Mouse (Mus musculus) limb, embryonic 13.5 days (tissue): ENCODE results near the gene Eef1a2. TPM values are rescaled to one million over a fixed set of nuclear protein-coding genes. Genes with fewer than 3 reads are reported as not detected.

ENCODE experiments used
- polyA plus RNA-seq: library from polyadenylated mRNA; unstranded; fragments of >200 nt; fragmentation: Nextera tagmentation; extraction: Ambion mirVana; gene quantifications from 2 replicates; pipeline ENCODE4 v1.2.1, GENCODE M21; 2015

Gene Eef1a2
- polyA plus RNA-seq, 1 experiment from 2014 or later: not detected

Other genes with a start within 250 kb of the Eef1a2 start
- 60.6 and 66.8 TPM in 2 replicates for gene Ythdf1, start 236.1 kb downstream of the Eef1a2 start, polyA plus RNA-seq
- not detected in 2 replicates for gene Birc7, start 228.0 kb downstream of the Eef1a2 start, polyA plus RNA-seq
- 7.7 and 10.6 TPM in 2 replicates for gene Nkain4, start 202.3 kb downstream of the Eef1a2 start, polyA plus RNA-seq
- gene Arfgap1, start 189.8 kb downstream of the Eef1a2 start, polyA plus RNA-seq: 143 and 156 TPM in 2 replicates
- gene Col20a1, start 170.5 kb downstream of the Eef1a2 start, polyA plus RNA-seq: 1.4 and 1.6 TPM in 2 replicates
- gene Chrna4, start 113.5 kb downstream of the Eef1a2 start, polyA plus RNA-seq: 1.7 and 2.4 TPM in 2 replicates
- 0.29 and 0.34 TPM in 2 replicates for gene Kcnq2, start 21.7 kb downstream of the Eef1a2 start, polyA plus RNA-seq
- gene Ppdpf, start 30.2 kb upstream of the Eef1a2 start, polyA plus RNA-seq: 352 and 375 TPM in 2 replicates
- not detected in 2 replicates for gene Ptk6, start 45.8 kb upstream of the Eef1a2 start, polyA plus RNA-seq
- 0.15 and 0.19 TPM in 2 replicates for gene Srms, start 56.2 kb upstream of the Eef1a2 start, polyA plus RNA-seq
- gene Fndc11, start 63.0 kb upstream of the Eef1a2 start, polyA plus RNA-seq: 0.17 and 0.42 TPM in 2 replicates
- 1.6 and 1.8 TPM in 2 replicates for gene Helz2, start 85.0 kb upstream of the Eef1a2 start, polyA plus RNA-seq
- 16.5 and 17.8 TPM in 2 replicates for gene Gmeb2, start 131.0 kb upstream of the Eef1a2 start, polyA plus RNA-seq
- gene Stmn3, start 157.5 kb upstream of the Eef1a2 start, polyA plus RNA-seq: 0.84 and 3.3 TPM in 2 replicates
- gene Rtel1, start 162.7 kb upstream of the Eef1a2 start, polyA plus RNA-seq: 43.2 and 48.8 TPM in 2 replicates
- gene Zgpat, start 207.9 kb upstream of the Eef1a2 start, polyA plus RNA-seq: 43.9 and 49.5 TPM in 2 replicates
- 77.1 and 79.2 TPM in 2 replicates for gene Arfrp1, start 208.4 kb upstream of the Eef1a2 start, polyA plus RNA-seq
- gene Lime1, start 223.1 kb upstream of the Eef1a2 start, polyA plus RNA-seq: 26.5 and 28.1 TPM in 2 replicates